In genomic region chr2:172929905-172930436, GRCm38 (mm10) we compare ENCODE assay signal across 14 mouse cellular contexts. TPM values are rescaled to one million over a fixed set of nuclear protein-coding genes. Genes with fewer than 3 reads are reported as not detected.
DNase-seq lines count a peak whose midpoint lies in the region; ATAC-seq and TF ChIP-seq lines count a peak whose summit lies in the region.
"Had no signal": no experiment of that assay in that cellular context is flagged by ENCODE, and none has a peak within 500 bp of the region (broad histone marks: within the 10 kb centered on the region; RNA-seq: fewer than 3 reads in every experiment).

No protein-coding gene starts in this region.

- H3K4me1 ChIP-seq in kidney, embryonic 14.5 days (ENCODE audit: control insufficient read depth, insufficient read depth, low read length) = peaks cover 58% of the 10 kb centered on the region
- peaks cover 24% of the 10 kb centered on the region for H3K4me1 ChIP-seq in kidney, adult 2 months (ENCODE audit: control insufficient read depth, insufficient read depth, low read length)
- peaks cover 100% of the 10 kb centered on the region for H3K4me1 ChIP-seq in limb, embryonic 10.5 days
- peaks cover 61% of the 10 kb centered on the region for H3K4me1 ChIP-seq in midbrain, embryonic 10.5 days

- DNase-seq in adrenal gland, adult (ENCODE audit: inconsistent age in 2 of 2, low spot score in 1 of 2) = peak; percentile 64 to 79
- no peak for DNase-seq in adrenal gland, postnatal 4 days (ENCODE audit: low spot score in 2 of 2)
- DNase-seq in kidney, adult 11 months = peak; percentile 87
- peak; percentile 87 for DNase-seq in kidney, adult 2 months
- DNase-seq in limb, embryonic 10.5 days (ENCODE audit: low spot score) = no peak
- no peak for DNase-seq in gastrocnemius, postnatal 36 days
- no peak for DNase-seq in midbrain, embryonic 10.5 days (ENCODE audit: low spot score)
- DNase-seq: cerebellum, adult 11 months had no signal

- H3K4me2 ChIP-seq in kidney, embryonic 14.5 days (replicated peaks; ENCODE audit: low read depth, low read length) = no peak overlapping the region
- H3K4me2 ChIP-seq: limb, embryonic 15.5 days had no signal

- H3K9me3 ChIP-seq in kidney, embryonic 14.5 days (ENCODE audit: control insufficient read depth, low read length) = no peaks in the 10 kb centered on the region
- 0 out of 2 replicates have a peak, but pooled peaks cover 2% of the 10 kb centered on the region for H3K9me3 ChIP-seq in limb, embryonic 10.5 days (replicated peaks)
- no peaks in the 10 kb centered on the region for H3K9me3 ChIP-seq in midbrain, embryonic 10.5 days (replicated peaks)
- H3K9me3 ChIP-seq: limb, embryonic 15.5 days had no signal

- intact Hi-C loops in gastrocnemius, postnatal 36 days (cut with DNase I) = no loop called here

- no peaks in the 10 kb centered on the region for H3K36me3 ChIP-seq in kidney, embryonic 14.5 days (ENCODE audit: control insufficient read depth, insufficient read depth, low read length)
- no peaks in the 10 kb centered on the region for H3K36me3 ChIP-seq in kidney, adult 2 months (ENCODE audit: control insufficient read depth, insufficient read depth, low read length)
- peaks cover 17% of the 10 kb centered on the region for H3K36me3 ChIP-seq in limb, embryonic 10.5 days
- H3K36me3 ChIP-seq in midbrain, embryonic 10.5 days = no peaks in the 10 kb centered on the region
- H3K36me3 ChIP-seq: limb, embryonic 15.5 days had no signal

- ATAC-seq in kidney, embryonic 14.5 days (ENCODE audit: low FRiP score, low TSS enrichment) = no peak
- ATAC-seq: Patski had no signal

- no peak overlapping the region for H3K27ac ChIP-seq in kidney, embryonic 14.5 days (ENCODE audit: low read depth, low read length)
- peak overlapping the region; percentile 76 for H3K27ac ChIP-seq in kidney, adult 2 months (ENCODE audit: insufficient read depth, low read depth, low read length)
- peak overlapping the region; percentile 72 for H3K27ac ChIP-seq in limb, embryonic 10.5 days
- H3K27ac ChIP-seq in midbrain, embryonic 10.5 days (replicated peaks) = no peak overlapping the region
- H3K27ac ChIP-seq: limb, embryonic 15.5 days had no signal

- no peak for TF ChIP-seq POLR2A in kidney, adult 2 months (IDR thresholded peaks at IDR 0.05; ENCODE audit: low read depth, low read length)

- H3K9ac ChIP-seq in kidney, embryonic 14.5 days (ENCODE audit: low read depth, low read length) = no peak overlapping the region
- H3K9ac ChIP-seq: limb, embryonic 15.5 days had no signal

- WGBS in kidney, embryonic 14.5 days = 70% methylated on average over 14 of the region's 14 CpGs
- WGBS in kidney, adult 2 months = 36% methylated on average over 14 of the region's 14 CpGs
- WGBS in limb, embryonic 10.5 days = 85% methylated on average over 14 of the region's 14 CpGs
- WGBS in midbrain, embryonic 10.5 days = 85% methylated on average over 14 of the region's 14 CpGs

- TF ChIP-seq CTCF in kidney, adult 2 months (conservative IDR thresholded peaks at IDR 0.05; ENCODE audit: insufficient read depth, insufficient read length, low read depth, low read length) = no peak

- no peak overlapping the region for H3K4me3 ChIP-seq in kidney, embryonic 14.5 days (ENCODE audit: low read length)
- no peak overlapping the region for H3K4me3 ChIP-seq in kidney, adult 2 months (ENCODE audit: insufficient read depth, low read depth, low read length)
- no peak overlapping the region for H3K4me3 ChIP-seq in limb, embryonic 10.5 days
- H3K4me3 ChIP-seq in midbrain, embryonic 10.5 days = no peak overlapping the region
- H3K4me3 ChIP-seq: erythroblast, embryonic 14.5 days; limb, embryonic 15.5 days had no signal

- H3K27me3 ChIP-seq in kidney, embryonic 14.5 days (ENCODE audit: control insufficient read depth, insufficient read depth, low read length) = no peaks in the 10 kb centered on the region
- no peaks in the 10 kb centered on the region for H3K27me3 ChIP-seq in kidney, adult 2 months (replicated peaks; ENCODE audit: control insufficient read depth, insufficient read depth, low read length)
- H3K27me3 ChIP-seq in limb, embryonic 10.5 days (ENCODE audit: low read depth, poor library complexity, severe bottlenecking) = no peaks in the 10 kb centered on the region
- peaks cover 66% of the 10 kb centered on the region for H3K27me3 ChIP-seq in midbrain, embryonic 10.5 days (ENCODE audit: low read depth, poor library complexity, severe bottlenecking)
- H3K27me3 ChIP-seq: limb, embryonic 15.5 days; Patski had no signal

RNA-seq across cellular contexts. Expression of gene Bmp7, which starts 10.2 kb away (rescaled TPM):
- total RNA-seq in adrenal gland, postnatal 4 days (2021) = 10 to 100 TPM in 1 of 2 experiments, 1 to 10 TPM in 1; 9.9 to 14.9 TPM
- polyA plus RNA-seq in kidney, embryonic 14.5 days (2014; fragmentation: Nextera tagmentation; extraction: Ambion mirVana) = 49.3 and 54.2 TPM in 2 replicates
- polyA plus RNA-seq in kidney, adult 2 months (2012; rRNA removed) = 47.6 and 51.2 TPM in 2 replicates
- polyA plus RNA-seq in limb, embryonic 10.5 days (2016; fragmentation: Nextera tagmentation; extraction: Ambion mirVana) = 31.3 and 39.5 TPM in 2 replicates
- under 1 TPM; 0.37 to 0.74 TPM for total RNA-seq in gastrocnemius, postnatal 36 days (2021)
- polyA plus RNA-seq in midbrain, embryonic 10.5 days (2016; fragmentation: Nextera tagmentation; extraction: Ambion mirVana) = 14.7 and 14.8 TPM in 2 replicates
- polyA plus RNA-seq: erythroblast, embryonic 14.5 days had no signal

RNA-seq across cellular contexts. Expression of gene Spo11, which starts 47.5 kb away (rescaled TPM):
- total RNA-seq in adrenal gland, postnatal 4 days (2021) = not detected
- 0.17 and 0.34 TPM in 2 replicates for polyA plus RNA-seq in kidney, embryonic 14.5 days (2014; fragmentation: Nextera tagmentation; extraction: Ambion mirVana)
- 0.14 and 0.17 TPM in 2 replicates for polyA plus RNA-seq in kidney, adult 2 months (2012; rRNA removed)
- 0.36 and 0.79 TPM in 2 replicates for polyA plus RNA-seq in limb, embryonic 10.5 days (2016; fragmentation: Nextera tagmentation; extraction: Ambion mirVana)
- under 1 TPM in 1 of 2 experiments, not detected in 1; 0.51 TPM for total RNA-seq in gastrocnemius, postnatal 36 days (2021)
- polyA plus RNA-seq in midbrain, embryonic 10.5 days (2016; fragmentation: Nextera tagmentation; extraction: Ambion mirVana) = 0.20 and 0.40 TPM in 2 replicates
- total RNA-seq: adrenal gland, adult 18-20 months; gastrocnemius, postnatal 4 days had no signal

Comparison
In these comparisons a context has a peak if more than half of its experiments do, and no peak if none do; other contexts are left out.
1. DNase-seq: peak in adrenal gland, adult (2 of 2), kidney, adult 11 months (single experiment) and kidney, adult 2 months (single experiment); none in adrenal gland, postnatal 4 days (0 of 2), limb, embryonic 10.5 days (single experiment), gastrocnemius, postnatal 36 days (0 of 2) and midbrain, embryonic 10.5 days (single experiment).
2. H3K27ac ChIP-seq: peak in kidney, adult 2 months (single experiment) and limb, embryonic 10.5 days (single experiment); none in kidney, embryonic 14.5 days (single experiment) and midbrain, embryonic 10.5 days (single experiment).